Mouse (Mus musculus) myocyte (in vitro differentiated cells): ENCODE results near the gene Schip1.

Source experiments
- CEBPB ChIP-seq: IDR thresholded peaks from 2 replicates; pipeline ENCODE4 v1.6.1; 2011; ENCODE audit warnings: mild to moderate bottlenecking, moderate library complexity; ENCODE audit not compliant: poor library complexity, insufficient read depth, severe bottlenecking
- E2F4 ChIP-seq: IDR thresholded peaks from one replicate; pipeline ENCODE4 v1.6.1; 2011; ENCODE audit warnings: mild to moderate bottlenecking, control low read depth, moderate library complexity; ENCODE audit not compliant: insufficient read depth
- MAX ChIP-seq: IDR thresholded peaks from one replicate; pipeline ENCODE4 v1.6.1; 2011; ENCODE audit warnings: low read depth, mild to moderate bottlenecking, control low read depth
- POLR2A ChIP-seq: IDR thresholded peaks from one replicate; pipeline ENCODE4 v1.6.1; 2011; ENCODE audit warnings: low read depth, mild to moderate bottlenecking, control low read depth, moderate library complexity; ENCODE audit not compliant: insufficient read length
- REST ChIP-seq: IDR thresholded peaks from one replicate; pipeline ENCODE4 v1.6.1; 2011; ENCODE audit warnings: mild to moderate bottlenecking, control low read depth, moderate library complexity; ENCODE audit not compliant: insufficient read depth, insufficient read length
- USF1 ChIP-seq: IDR thresholded peaks from one replicate; pipeline ENCODE4 v1.6.1; 2011; ENCODE audit warnings: low read depth, mild to moderate bottlenecking, control low read depth, moderate library complexity

- TF ChIP-seq CEBPB = no peak
- TF ChIP-seq E2F4 = no peak
- TF ChIP-seq POLR2A = no peak
- TF ChIP-seq MAX = no peak
- no peak for TF ChIP-seq USF1
- no peak for TF ChIP-seq REST
These were observed 21.7 kb upstream of the Schip1 start for GRCm38 (mm10) chr3:68042951-68043350.
